Mouse (Mus musculus) adrenal gland, postnatal 14 days (tissue): ENCODE data around the gene Gm9789. TPM values are rescaled to one million over a fixed set of nuclear protein-coding genes. Genes with fewer than 3 reads are reported as not detected.
"Not testable (repeated sequence)": the region's sequence is repeated elsewhere in the genome, so short reads cannot be mapped to it uniquely, and the experiment has no call there.

Experiments used
- DNase-seq: peaks from one replicate; pipeline ENCODE4 v3.0.0; 2021; ENCODE audit warnings: mixed read lengths
- long read RNA-seq, 2 experiments: library from polyadenylated mRNA; stranded (forward); transcript quantifications; one replicate each; pipeline ENCODE4 v2.0.0; 2021
- total RNA-seq: library from RNA; stranded (reverse); gene quantifications from 2 replicates; pipeline ENCODE4 v1.2.3, GENCODE M21; 2021

Gm9789 gene
- not detected in 2 replicates for total RNA-seq
- long read RNA-seq, experiment 1, result 0 reads
- long read RNA-seq, experiment 2, result 0 reads

DNA sequence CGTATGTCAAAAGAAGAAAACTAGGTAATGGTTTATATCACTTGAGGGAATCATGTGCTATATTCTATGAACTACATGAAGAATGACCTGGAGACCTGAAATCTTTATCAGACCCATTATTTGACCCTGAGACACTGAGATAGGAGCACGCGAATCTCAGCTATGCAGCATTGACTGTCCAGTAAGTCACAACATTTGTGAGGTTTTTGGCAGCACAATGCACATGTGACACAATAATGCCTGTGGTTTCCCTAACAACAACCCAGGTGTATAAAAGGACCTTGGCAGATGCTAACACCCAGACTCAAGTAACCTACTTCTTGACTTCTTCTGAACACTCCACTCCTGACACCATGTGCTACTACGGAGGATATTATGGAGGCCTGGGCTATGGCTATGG is at the start of gene Gm9789:
Gene Gm9789 (plus strand): TSS at position 301 of the 400 bp plus-strand sequence.
- no peak for DNase-seq

DNA sequence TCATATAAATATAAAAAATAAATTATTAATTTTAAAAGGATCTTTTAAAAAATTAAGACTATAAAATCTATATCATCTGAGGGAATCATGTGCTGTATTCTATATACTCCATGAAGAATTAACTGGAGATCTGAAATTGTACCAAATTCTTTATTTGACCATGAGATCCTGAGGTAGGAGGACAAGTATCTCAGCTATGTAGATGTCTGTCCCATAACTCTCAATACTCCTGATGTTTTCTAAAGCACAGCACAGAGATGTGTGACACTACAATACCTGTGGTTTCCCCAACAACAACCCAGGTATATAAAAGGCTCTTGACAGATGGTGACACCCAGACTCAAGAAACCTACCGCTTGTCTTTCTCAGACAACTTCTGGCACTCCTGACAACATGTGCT is 17.2 kb upstream of the Gm9789 start, which contains the start of gene Gm6358:
Gene Gm6358 (plus strand): TSS at position 301 of the 400 bp plus-strand sequence.
- no peak for DNase-seq

DNA sequence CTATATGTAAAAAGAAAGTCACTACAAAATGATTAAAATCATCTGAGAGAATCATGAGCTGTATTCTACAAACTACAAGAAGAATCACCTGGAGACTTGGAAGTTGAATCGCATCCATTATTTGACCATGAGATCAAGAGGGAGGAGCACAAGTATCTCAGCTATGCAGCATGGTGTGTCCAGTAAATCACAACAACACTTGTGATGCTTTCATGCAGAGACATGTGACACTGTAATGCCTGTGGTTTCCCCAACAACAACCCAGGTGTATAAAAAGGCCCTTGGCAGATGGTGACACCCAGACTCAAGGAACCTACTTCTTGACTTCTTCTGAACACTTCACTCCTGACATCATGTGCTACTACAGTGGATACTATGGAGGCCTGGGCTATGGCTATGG is 7.0 kb upstream of the Gm9789 start, which contains the start of gene Gm10061:
Gene Gm10061 (plus strand): TSS at position 301 of the 400 bp plus-strand sequence.
- DNase-seq, result no peak

DNA sequence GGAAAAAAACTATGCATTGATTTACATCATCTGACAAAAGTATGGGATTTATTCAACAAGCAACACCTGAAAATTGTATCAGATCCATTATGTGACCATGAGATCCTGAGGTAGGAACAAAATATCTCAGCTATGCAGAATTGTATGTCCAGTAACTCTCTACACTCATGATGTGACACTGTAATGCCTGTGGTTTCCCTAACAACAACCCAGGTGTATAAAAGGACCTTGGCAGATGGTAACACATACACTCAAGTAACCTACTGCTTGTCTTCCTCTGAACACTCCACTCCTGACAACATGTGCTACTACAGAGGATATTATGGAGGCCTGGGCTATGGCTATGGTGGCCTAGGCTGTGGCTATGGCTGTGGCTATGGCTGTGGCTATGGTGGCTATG is 11.4 kb downstream of the Gm9789 start, which contains the start of gene Gm7735:
Gene Gm7735 (plus strand): TSS at position 301 of the 400 bp plus-strand sequence.
- not testable (repeated sequence) for DNase-seq

DNA sequence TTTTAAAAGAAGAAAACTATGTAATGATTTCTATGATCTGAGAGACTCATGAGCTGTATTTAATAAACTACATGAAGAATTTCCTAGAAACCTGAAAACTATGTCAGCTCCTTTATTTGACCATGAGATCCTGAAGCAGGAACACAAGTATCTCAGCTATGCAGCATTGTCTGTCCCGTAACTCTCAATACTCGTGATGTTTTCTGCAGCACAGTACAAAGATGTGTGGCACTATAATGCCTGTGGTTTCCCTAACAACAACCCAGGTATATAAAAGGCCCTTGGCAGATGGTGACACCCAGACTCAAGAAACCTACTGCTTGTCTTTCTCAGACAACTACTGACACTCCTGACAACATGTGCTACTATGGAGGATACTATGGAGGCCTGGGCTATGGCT is 16.7 kb downstream of the Gm9789 start, which contains the start of gene 1110057P08Rik:
Gene 1110057P08Rik (plus strand): TSS at position 301 of the 400 bp plus-strand sequence.
- DNase-seq, result no peak

DNA sequence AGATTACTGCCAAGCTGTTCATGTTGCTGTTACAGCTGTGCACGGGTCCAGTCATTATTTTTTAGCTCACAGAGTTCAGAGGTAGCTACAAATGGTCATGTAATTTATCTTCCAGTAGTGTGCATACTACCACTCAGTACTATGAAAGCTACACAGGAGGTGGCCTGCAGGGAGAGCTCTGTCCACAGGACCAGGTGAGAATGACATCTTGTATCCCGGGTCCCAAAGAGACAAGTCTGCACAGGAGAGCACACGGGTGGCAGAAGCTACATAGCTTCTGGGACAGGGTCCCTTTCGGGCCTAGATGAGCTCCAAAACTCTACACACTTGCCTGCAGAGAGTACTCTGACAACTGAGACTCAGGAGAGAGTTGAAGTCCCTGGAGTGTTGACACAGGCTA is 30.9 kb downstream of the Gm9789 start:
- DNase-seq, result no peak

DNA sequence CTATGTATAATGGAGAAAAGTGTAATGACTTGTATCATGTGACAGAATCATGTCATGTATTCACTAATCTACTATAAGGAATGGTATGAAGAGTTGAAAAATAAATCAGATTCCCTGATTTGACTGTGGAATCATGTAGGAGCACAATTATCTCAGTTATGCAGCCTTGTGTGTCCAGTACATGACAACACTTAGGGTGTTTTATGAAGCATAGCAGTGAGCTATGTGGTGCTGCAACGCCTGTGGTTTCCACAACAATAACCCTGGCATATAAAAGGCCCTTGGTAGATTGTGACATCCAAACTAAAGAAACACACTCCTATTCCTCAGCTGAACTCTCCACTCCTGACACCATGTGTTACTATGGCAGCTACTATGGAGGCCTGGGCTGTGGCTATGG is 47.8 kb downstream of the Gm9789 start, which contains the start of gene Krtap20-2:
Gene Krtap20-2 (plus strand): TSS at position 301 of the 400 bp plus-strand sequence.
- DNase-seq, result no peak

Other genes starting within 250 kb of the Gm9789 start
- gene Krtap19-9b, start 225.7 kb upstream of the Gm9789 start, total RNA-seq, result not detected in 2 replicates
- not detected in 2 replicates for gene Krtap16-3, start 195.1 kb upstream of the Gm9789 start, total RNA-seq
- gene Krtap22-2, start 147.2 kb upstream of the Gm9789 start, total RNA-seq, result not detected in 2 replicates
- gene Gm10229, start 142.7 kb upstream of the Gm9789 start, total RNA-seq, result not detected in 2 replicates
- gene Krtap6-1, start 126.3 kb upstream of the Gm9789 start, total RNA-seq, result not detected in 2 replicates
- not detected in 2 replicates for gene Gm10228, start 116.5 kb upstream of the Gm9789 start, total RNA-seq
- gene Krtap6-5, start 110.1 kb upstream of the Gm9789 start, total RNA-seq, result not detected in 2 replicates
- not detected in 2 replicates for gene 1110025L11Rik, start 94.0 kb upstream of the Gm9789 start, total RNA-seq
- gene Krtap6-3, start 73.9 kb upstream of the Gm9789 start, total RNA-seq, result not detected in 2 replicates
- not detected in 2 replicates for gene Gm6358, start 17.1 kb upstream of the Gm9789 start, total RNA-seq
- gene Gm10061, start 6.9 kb upstream of the Gm9789 start, total RNA-seq, result not detected in 2 replicates
- gene Gm7735, start 11.5 kb downstream of the Gm9789 start, total RNA-seq, result not detected in 2 replicates
- gene 1110057P08Rik, start 16.8 kb downstream of the Gm9789 start, total RNA-seq, result not detected in 2 replicates
- gene Krtap20-2, start 47.9 kb downstream of the Gm9789 start, total RNA-seq, result not detected in 2 replicates
- gene Krtap21-1, start 245.9 kb downstream of the Gm9789 start, total RNA-seq, result not detected in 2 replicates